Mouse (Mus musculus) WW6 (cell line): ENCODE measurements around the gene Rer1.
"Not testable (repeated sequence)": the region's sequence is repeated elsewhere in the genome, so short reads cannot be mapped to it uniquely, and the experiment has no call there.

Source experiments
- DNase-seq: peaks from one replicate; pipeline ENCODE4 v3.0.0-alpha.2; 2013; ENCODE audit warnings: low read depth, low spot score

Gene Rer1

DNA sequence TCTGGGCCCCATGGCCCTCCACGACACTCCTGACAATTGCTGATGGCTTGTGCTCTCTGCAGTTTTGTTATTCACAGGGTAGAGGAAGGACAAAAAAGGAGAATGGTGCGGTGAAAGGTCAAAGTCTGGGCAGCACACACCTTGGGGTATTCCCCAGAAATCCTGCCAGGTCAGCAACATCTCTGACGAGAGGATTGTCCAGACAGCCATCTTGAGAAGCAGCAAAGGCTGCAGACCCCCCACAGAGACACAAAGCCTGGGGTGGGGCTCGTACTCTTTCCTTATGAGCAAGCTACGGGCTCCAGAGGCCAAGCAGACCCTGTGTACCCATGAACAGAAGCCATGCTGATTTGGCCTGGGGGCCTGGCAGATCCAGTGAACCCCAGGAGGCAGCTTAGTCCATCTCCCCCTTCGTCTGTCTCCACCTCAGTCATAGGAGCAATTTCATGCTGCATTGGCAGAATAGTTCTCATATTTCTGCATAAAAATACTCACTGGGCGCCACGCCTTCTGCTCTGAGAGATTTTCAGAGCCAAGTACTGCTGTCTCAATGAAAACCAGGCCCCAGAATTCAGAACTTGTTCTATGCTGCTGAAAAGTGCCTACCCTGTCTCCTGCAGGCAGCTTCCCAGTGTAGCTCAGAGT lies 27.7 kb upstream of the Rer1 start:
- DNase-seq: no peak

DNA sequence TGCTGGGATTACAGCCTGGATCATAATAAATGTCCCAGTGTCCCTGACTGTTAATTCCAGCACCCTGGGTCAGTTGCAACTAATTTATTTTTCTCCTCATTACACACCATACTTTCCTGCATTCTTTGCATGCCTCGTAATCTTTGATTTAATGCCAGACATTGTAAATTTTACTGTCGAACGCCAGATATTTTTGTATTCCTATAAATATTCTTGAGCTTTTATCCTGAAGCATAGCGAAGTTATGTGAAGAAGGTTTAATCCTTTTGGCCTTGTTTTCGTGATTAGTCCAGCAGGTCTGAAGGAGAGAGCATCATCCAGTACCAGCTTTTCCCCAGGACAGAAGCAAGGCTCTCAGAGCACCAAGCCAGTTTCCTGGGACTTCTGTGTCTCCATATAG lies 23.3 kb upstream of the Rer1 start:
- no peak for DNase-seq

DNA sequence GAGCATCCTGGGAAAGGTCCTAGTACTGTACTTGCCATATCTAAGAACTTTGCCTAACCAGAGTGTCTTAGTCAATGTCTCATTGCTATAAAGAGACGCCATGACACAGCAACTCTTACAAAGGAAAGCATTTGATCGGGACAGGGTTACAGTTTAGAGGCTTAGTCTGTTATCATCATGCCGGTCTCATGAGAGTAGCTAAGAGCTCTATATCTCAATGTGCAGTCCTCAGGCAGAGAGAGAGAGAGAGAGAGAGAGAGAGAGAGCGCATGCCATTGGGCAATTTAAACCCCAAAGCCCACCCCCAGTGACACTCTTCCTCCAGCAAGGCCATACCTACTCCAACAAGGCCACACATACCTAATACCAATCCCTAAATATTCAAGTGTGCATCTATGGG lies 21.7 kb upstream of the Rer1 start:
- DNase-seq: no peak

DNA sequence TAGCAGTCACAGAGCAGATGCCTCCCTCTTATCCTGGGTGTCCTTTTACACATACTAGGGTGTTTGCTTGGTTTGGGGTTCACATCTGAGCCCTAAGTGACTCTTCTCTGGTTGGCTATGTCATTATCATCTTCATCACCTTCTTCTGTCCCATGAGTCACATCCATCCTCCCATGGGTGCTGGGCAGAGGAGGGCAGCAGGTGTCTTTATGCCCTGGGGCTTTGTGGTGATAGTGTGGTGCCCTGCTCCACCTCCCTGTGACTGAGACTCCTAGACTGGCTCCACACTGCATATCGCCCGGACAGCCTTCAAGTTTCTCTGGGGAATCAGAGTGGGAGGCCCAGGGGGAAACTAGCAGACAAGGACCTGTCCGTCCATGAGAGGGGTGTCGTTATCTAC lies 12.4 kb upstream of the Rer1 start:
- no peak for DNase-seq

DNA sequence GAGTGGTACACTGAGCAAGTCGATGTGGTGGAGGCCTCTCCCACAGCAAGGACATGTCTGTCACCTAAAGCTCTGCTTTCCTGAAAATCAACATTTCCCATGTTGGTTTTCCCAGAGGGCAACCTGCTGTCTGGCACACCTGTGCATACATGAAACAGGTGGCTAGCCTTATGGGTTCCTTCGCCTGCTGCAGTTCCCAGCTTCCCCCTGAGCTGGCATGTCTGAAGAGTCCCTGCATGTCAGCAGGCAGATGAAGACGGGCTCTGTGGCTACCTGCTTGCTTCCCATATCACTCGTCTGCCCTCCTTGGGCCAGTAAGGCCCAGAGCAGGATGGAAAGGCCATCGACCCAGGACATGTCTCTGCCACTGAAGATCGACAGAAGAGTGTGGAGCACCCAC lies 11.3 kb upstream of the Rer1 start:
- no peak for DNase-seq

DNA sequence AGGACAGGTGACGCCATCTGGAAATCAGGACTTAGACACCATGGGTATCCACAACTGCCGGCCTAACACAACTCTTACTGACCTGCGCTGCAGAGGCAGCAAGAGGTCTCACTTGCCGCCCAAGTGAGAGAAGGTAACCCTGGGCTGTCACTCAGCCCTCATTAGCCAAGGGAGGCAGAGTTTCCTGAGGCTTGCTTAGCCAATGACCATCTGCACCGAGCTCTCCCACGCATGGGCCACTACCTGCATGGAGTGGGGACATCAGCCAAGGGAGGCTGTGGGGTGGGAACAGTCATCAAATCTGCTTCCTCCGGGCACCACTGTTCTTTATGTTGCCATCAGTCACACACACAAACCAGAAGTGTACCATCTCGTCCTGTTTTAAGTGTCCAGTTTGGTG lies 9.8 kb upstream of the Rer1 start:
- DNase-seq: no peak

DNA sequence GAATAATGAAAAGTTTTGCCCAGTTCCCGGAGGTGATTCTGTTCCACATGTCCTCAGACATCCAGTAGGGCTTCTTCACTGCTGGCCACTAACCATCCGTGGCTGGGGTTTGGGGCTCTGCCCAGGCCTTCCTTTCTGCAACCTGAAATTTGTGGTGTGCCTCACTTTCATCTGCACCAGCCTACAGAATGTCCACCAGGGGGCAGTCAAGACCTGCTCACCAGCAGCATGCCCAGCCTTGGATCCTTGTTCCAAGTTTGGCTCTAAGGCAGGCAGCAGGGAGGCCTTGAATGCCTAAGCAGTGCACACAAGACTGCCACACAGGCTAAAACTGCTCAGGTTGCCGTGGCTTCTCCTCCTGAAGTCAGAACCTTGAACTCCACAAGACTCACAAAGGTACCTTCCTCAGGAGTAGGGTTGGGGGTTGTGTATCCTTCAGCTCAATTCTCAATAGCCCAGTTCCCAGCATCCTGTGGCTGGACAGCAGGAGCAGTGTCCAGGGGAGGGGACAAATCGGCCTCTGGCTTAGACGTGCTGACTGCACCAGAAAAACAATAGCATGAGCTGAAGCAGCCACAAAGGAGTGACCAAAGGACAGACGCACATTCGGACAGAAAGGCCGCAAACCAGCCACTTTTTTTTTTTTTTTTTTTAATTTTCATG lies 9.2 kb upstream of the Rer1 start:
- DNase-seq: peak; percentile 61

DNA sequence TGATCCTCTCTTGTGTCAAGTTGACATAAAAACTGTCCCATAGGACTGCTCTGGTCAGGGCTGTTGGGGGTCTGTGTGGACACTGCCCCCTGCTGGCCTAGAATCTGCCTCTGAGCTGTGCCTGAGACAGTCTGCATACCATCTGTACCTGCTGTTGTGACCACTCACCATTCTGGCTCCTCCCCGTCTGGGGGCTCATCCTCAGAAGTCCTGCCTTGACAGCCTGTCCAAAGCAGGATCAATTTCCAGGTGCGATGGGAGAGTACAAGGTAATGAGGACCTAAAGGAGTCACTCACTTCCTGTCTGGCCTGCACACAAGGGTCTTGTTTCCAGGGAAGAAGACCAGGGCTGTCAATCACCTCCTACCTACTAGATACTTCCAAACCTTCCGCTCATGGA lies 8.4 kb upstream of the Rer1 start:
- peak; percentile 33 for DNase-seq

DNA sequence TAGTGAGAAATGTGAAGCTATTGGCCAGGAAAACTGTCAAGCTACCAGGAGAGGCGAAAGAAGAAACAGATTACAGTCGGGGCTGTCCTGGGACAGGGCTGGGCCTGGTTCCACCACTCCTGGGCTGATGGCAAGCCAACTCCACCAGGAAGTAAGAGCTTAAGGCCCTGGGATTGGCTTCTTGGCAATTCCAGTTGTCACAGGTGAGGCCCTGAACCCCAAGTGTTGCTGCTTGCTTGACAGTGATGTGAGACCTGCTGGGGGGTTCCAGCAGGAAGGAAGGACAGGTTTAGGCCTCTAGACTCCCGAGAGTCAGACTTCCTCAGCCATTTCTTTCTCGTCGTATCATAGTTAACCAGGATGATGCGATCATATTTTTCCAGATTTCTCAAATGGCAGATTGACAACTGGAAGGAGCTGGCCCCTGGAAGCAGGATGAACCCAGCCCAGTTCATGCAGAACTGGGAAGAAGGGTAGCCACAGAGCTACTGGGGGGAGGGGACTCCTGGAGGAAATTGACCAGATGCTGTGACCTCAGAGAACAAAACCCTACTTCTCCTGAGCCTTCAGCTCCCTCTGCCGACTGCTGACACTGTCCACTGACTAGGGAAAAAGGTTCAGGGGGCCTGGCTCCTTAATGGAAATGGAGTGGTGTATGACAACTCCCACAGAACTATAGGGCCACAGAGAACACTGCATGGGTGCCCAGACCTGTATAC lies 7.4 kb upstream of the Rer1 start:
- DNase-seq: no peak

DNA sequence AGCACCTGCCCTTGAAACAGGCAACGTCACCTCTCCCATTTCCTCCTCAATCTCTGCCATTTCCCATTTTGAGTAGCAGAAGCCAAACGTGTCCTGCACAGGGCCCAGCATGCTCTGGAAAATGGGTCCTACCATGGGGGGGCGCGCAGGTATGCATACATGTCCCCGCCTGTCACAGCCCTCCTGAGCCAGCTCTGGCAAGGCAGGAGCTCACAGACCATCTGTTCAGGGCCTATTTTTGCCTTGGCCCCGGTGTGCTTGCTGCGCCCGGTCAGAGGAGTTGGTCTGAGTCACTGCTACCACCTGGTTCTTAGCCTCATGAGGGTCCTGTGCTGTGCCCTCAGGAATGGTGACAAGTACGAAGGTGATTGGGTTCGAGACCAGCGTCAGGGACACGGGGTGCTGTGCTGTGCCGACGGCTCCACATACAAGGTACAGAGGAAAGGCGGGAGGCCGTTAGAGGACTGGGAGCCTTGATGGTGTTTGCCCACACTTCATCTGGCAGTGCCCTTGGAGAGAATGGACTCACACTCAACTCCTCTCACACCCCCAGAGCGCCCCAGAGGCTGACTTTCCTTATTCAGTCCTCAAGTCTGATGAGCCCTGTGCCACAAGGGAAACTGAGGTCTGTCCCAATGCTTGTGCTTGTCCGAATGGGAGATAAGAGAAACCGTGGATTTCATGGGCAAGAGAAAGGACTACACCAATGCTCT lies 6.7 kb upstream of the Rer1 start:
- DNase-seq: no peak

DNA sequence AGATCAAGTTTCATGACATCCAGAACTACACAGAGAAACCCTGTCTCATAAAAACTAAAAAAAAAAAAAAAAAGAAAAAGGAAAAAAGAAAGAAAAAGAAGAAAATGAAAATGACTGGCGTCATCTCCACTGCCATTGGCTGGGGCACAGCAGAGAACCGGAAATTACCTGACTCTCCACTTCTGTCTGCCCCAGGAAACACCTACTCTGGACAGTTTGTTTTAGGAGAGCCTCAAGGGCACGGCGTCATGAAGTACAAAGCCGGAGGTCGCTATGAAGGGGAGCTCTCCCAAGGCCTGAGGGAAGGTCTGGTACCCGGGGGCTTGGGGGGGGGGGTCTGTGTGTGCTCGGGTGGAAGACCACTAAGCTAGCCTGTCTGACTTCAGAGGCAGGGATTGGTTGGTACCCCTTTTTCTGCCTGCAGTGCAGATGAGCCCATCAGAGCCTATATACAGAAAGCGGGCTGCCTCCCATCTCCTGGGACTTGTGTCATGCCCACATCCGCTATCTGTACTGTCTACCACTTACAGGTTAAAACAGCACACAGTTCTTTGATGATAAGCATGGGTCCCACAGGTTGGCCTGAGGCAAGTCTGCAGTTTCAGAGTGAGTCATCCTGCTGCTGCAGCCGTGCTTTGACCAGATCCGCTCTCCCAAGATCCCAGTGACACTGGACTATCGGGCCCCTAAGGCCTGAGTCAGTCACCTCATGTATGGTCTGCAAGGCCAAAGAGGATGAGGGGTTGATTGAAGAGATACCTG lies 4.7 kb upstream of the Rer1 start:
- DNase-seq: no peak

DNA sequence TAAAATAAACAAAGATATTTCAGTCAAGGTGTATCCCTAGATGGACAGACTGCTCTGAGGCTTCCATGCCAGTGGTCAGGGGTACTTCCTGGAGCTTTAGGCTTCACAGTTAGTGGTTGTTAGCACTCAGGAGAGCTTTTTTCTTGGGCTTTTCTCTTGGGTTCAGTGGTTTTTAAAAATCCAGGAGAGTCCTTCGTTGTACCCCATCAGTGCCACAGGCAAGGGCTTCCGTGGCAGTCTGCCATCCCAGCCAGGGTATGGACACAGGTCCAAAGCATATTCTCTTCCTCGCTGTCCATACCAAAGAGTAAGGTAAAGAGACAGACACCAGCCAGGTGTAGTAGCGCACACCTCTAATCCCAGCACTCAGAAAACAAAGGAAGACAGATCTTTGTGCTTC lies 4.0 kb upstream of the Rer1 start:
- no peak for DNase-seq

DNA sequence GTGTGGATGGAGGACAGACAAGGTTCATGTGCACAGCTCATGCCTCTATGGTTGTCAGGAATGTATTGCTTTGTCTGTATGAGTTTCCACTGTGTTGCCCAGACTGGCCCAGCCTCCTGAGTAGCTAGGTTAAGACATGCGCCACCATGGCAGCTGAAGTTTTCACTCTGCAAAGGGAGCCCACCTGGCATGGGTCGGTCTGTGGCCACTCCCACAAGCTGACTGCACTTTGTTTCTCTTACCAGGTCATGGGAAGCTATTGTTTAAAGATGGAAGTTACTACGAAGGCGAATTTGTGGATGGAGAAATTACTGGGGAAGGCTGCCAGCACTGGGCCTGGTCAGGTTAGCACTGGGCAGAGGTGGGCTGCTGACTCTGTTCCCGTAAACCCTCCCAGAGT lies 3.1 kb upstream of the Rer1 start:
- DNase-seq: no peak

DNA sequence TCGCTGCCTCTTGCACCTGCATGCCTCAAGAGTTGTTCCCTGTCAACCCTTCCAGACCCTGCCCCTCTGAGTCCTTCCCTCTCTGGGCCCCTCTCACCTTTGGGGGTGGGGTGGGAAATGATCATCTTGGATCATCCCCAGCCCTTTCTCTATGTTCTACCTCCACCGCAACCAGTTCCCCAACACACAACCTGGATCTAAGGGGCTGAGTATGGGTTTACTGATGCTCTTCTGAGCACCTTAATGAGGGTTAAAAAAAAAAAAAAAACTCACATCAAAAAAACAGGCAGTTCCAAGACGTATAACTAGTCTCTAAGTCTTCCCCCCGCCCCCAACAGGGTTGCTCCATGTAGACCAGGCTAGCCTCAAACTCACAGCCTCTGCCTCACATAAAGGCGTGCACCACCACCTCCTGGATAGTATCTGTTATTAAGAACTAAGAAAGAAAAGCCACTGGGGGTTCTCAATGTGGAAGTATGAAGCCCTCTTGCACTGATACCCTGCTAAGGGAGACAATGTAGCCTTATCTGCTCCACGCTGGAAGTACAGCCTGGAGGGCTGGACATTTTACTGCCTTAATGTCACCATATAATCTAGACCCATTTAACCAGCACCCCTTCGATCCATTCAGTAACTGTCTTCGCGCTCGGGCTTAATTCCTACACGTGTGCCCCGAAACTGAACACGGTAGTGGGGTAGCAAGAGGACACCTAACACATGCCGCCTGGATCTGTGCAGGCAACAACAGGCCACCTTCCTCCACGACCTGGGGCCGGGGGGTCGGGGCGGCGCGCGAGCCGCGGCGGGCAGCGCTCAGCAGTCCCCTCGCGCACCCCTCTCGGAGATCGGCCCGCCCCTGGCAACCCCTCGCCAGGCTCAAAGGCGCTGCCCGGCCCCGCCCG lies 725 bp downstream of the Rer1 start:
- DNase-seq: no peak

DNA sequence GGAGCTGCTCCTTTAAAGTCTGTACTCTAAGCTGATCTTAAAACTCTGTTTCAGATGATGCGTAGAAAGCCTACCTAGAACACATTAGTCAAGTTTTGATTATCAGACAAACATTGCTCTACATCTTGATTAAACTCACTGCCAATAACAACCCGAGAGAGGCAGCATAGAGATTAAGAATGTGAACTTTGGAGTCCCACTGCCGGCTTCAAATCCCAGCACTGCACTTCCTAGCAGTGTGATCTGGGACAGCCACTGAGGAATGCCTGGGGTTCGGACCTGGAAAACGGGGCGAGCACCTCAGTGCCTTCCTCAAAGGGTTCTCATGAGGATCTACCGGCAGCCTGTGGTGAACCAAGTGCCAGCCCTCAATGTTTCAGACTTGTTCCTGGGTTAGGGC lies 1.8 kb downstream of the Rer1 start:
- DNase-seq: no peak

DNA sequence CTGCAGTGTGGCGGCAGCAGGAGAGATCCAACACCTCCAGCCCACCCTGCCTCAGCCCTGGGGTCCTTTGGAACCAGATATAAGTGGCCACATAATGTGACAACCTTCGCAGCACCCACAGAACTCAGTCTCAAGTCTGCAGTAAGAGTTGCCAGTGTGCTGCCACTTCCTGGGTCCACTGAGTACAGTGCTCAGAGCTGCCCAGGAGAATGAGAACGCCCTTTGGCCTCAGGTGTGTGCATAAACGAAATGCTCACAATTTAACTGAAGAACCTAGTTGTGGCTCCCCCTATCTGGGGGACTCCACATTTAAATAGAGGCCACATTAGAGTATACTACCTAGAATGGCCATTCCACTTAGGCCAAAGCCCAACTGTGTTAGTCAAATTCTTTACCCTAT lies 2.6 kb downstream of the Rer1 start:
- DNase-seq: no peak

DNA sequence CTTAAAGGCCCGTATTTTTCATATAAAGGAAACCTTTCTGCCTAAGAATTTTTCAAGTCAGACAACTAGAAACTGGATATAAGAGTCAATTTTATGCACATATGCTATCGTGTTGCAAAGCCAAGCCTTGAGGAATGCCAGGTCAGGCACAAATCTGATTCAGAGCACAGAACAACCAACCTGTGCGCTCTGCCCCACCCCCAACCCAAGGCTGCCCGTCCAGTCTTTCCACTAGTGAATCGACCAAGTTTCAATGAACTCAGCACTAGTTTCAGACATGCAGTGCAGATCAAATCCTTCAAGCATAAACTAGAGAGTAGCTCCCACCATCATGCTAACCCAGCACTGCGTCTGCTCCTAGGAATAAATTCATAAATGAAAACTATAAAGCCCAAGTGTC lies 6.5 kb downstream of the Rer1 start:
- DNase-seq: no peak

DNA sequence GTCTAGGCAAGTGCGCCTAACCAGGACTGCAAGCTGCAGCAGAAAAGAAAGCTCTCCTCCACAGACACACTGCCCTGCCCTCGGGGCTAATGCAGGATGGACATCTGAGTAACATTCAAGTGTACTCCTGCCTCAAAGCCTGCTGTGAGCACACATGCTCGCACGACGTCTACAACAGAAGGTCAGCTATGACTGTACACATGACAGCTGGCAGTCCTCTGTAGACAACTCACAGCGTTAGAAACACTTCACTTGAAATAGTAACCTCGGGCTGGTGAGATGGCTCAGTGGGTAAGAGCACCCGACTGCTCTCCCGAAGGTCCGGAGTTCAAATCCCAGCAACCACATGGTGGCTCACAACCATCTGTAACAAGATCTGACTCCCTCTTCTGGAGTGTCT lies 7.4 kb downstream of the Rer1 start:
- not testable (repeated sequence) for DNase-seq

DNA sequence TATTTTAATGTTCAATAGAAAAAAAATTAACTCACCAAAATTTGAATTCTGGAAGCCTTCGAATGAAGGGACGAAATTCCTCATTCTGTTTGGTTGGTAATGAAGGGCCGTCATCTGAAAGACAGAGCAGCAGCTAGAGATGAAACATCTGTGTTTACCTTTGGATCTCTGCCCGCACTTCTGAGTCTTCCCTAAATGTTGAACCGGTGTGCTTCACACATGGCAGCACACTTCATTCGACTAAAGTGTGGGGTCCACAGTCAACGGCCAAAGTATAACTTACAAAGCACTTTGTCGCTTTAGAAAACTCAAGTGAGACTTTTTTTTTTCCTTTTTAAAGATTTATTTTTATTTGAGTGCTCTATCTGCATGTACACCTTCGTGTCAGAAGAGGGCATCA lies 9.5 kb downstream of the Rer1 start:
- no peak for DNase-seq

DNA sequence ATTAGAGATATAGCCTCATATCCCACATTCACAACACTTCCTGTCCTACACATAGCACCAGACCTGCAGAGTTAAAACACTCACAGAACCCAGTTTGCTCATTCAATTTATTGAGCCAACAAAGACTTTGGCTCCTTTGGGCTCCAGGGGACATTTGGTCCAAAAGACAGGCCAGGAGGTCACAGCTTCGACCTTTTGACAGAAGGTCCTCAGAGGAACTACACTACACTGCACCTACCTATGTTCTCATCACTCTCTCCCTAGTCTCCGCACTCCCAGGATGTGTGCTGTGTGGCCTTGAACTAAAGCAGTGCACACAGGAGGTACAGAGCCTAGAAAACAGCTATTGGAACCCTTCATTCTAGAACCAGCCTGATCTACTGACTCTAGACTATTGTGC lies 10.4 kb downstream of the Rer1 start:
- DNase-seq: no peak

DNA sequence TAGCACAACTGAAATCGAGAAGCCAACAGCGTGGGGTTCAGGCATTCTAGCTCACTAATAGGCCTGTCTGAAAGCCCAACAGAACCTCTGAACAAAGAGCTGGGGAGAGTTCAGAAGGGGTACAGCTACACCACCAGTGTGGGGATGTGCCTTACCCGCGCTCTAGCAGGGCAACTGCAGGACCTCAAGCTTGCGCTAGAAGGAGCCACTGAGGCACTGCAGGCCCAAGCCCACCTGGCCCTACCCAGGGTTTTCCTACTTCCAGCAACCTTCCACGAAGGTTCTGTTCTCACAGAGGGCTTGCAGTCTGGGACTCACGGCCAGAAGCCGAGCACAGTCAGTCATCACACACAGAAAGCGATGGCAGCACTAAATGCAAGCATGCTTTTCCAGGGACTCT lies 11.0 kb downstream of the Rer1 start:
- no peak for DNase-seq
